Mouse (Mus musculus) c-Kit-positive CD71-positive TER-119-negative erythroid progenitor cells, embryonic 14.5 days (primary cell): ENCODE measurements at regions not wholly inside any gene's neighbourhood (a gene's known extent, or its start where the extent isn't known, plus 50 kb on each side); places are given as distances from the start of the nearest gene placed in this dataset.

Experiments used
- DNase-seq: peaks from one replicate; pipeline ENCODE4 v3.0.0-alpha.2; 2013; ENCODE audit warnings: low read depth

- no peak for DNase-seq
Measured at GRCm38 (mm10) chr9:47909051-47909450, 252.8 kb upstream of the Nxpe4 start.

GRCm38 (mm10) chr9:47910501-47910906 lies 251.3 kb upstream of the Nxpe4 start:
- no peak for DNase-seq

- no peak for DNase-seq
Measured at GRCm38 (mm10) chr9:47912823-47913222, 249.0 kb upstream of the Nxpe4 start.

GRCm38 (mm10) chr9:47935299-47935698 lies 226.5 kb upstream of the Nxpe4 start:
- DNase-seq = peak; percentile 1

- DNase-seq = no peak
Measured at GRCm38 (mm10) chr9:47935957-47936457, 225.8 kb upstream of the Nxpe4 start.

GRCm38 (mm10) chr9:47938941-47939710 lies 222.7 kb upstream of the Nxpe4 start:
- no peak for DNase-seq

- DNase-seq = no peak
Measured at GRCm38 (mm10) chr9:47942761-47943583, 218.9 kb upstream of the Nxpe4 start.

GRCm38 (mm10) chr9:47946226-47946625 lies 215.6 kb upstream of the Nxpe4 start:
- DNase-seq = no peak

GRCm38 (mm10) chr9:47957881-47958280 lies 203.9 kb upstream of the Nxpe4 start:
- no peak for DNase-seq

- no peak for DNase-seq
Measured at GRCm38 (mm10) chr9:47958861-47959260, 203.0 kb upstream of the Nxpe4 start.

GRCm38 (mm10) chr9:47961176-47961575 lies 200.6 kb upstream of the Nxpe4 start:
- DNase-seq = no peak

- DNase-seq = no peak
Measured at GRCm38 (mm10) chr9:47962161-47962560, 199.7 kb upstream of the Nxpe4 start.

- no peak for DNase-seq
Measured at GRCm38 (mm10) chr9:47962589-47962988, 199.2 kb upstream of the Nxpe4 start.

- no peak for DNase-seq
Measured at GRCm38 (mm10) chr9:47973130-47973529, 188.7 kb upstream of the Nxpe4 start.

GRCm38 (mm10) chr9:47985356-47986111 lies 176.3 kb upstream of the Nxpe4 start:
- no peak for DNase-seq

GRCm38 (mm10) chr9:47987266-47987665 lies 174.6 kb upstream of the Nxpe4 start:
- DNase-seq = no peak

- DNase-seq = no peak
Measured at GRCm38 (mm10) chr9:47994671-47995070, 167.2 kb upstream of the Nxpe4 start.

- DNase-seq = no peak
Measured at GRCm38 (mm10) chr9:47999632-48000031, 162.2 kb upstream of the Nxpe4 start.

GRCm38 (mm10) chr9:48029021-48029420 lies 132.8 kb upstream of the Nxpe4 start:
- no peak for DNase-seq

GRCm38 (mm10) chr9:48030839-48031238 lies 131.0 kb upstream of the Nxpe4 start:
- no peak for DNase-seq

- DNase-seq = no peak
Measured at GRCm38 (mm10) chr9:48035959-48036358, 125.9 kb upstream of the Nxpe4 start.

- DNase-seq = no peak
Measured at GRCm38 (mm10) chr9:48044826-48045225, 117.0 kb upstream of the Nxpe4 start.
